28 mouse cellular contexts compared by ENCODE assay signal in the genomic region with DNA sequence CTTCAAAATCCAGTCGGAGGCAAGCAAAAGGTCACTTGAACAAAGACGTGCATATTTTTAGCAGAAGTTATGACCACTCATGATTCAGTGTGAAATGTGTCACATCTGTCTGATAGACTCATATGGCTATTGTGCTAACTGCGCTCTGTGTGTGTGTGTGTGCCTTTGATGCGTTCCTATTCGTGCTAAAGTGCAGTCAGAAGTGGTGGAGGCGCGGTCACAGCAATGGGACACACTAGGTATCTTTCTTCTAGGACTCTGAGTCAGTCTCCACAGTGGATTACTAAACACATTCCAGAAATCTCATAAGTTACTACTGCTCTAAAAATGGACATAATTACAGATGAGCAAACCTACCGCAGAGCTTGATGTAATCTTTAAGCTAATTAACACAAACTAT. TPM values are rescaled to one million over a fixed set of nuclear protein-coding genes. Genes with fewer than 3 reads are reported as not detected.
DNase-seq lines count a peak whose midpoint lies in the region; ATAC-seq and TF ChIP-seq lines count a peak whose summit lies in the region.
"Had no signal": no experiment of that assay in that cellular context is flagged by ENCODE, and none has a peak within 500 bp of the region (broad histone marks: within the 10 kb centered on the region; RNA-seq: fewer than 3 reads in every experiment).

No protein-coding gene starts in this region.

- ATAC-seq in Patski, result peak; percentile 89
- ATAC-seq in forebrain, embryonic 15.5 days (replicated peaks), result no peak
- ATAC-seq in forebrain, embryonic 16.5 days, result no peak
- no peak for ATAC-seq in monocyte, adult 5-6 weeks (replicated peaks; ENCODE audit: insufficient number of reproducible peaks, low FRiP score, low TSS enrichment, poor library complexity, severe bottlenecking)
- no peak for ATAC-seq in intestine, embryonic 15.5 days
- ATAC-seq: activated CD4-positive, CD25-positive, alpha-beta regulatory T cell, adult 4 months; CD4-positive, CD25-positive, alpha-beta regulatory T cell, adult 4 months had no signal

- H3K27me3 ChIP-seq in C2C12 (ENCODE audit: control insufficient read depth, insufficient read depth, insufficient read length), result no peaks in the 10 kb centered on the region
- no peaks in the 10 kb centered on the region for H3K27me3 ChIP-seq in Patski
- no peaks in the 10 kb centered on the region for H3K27me3 ChIP-seq in myocyte (ENCODE audit: control insufficient read depth, insufficient read depth, insufficient read length)
- peaks cover 20% of the 10 kb centered on the region for H3K27me3 ChIP-seq in forebrain, embryonic 15.5 days
- peaks cover 20% of the 10 kb centered on the region for H3K27me3 ChIP-seq in forebrain, embryonic 16.5 days (replicated peaks; ENCODE audit: control insufficient read depth, insufficient read depth, low read length)
- peaks cover 15% of the 10 kb centered on the region for H3K27me3 ChIP-seq in intestine, embryonic 15.5 days (replicated peaks)
- H3K27me3 ChIP-seq: CH12.LX had no signal

- no peak overlapping the region for H3K27ac ChIP-seq in forebrain, embryonic 15.5 days (replicated peaks)
- no peak overlapping the region for H3K27ac ChIP-seq in forebrain, embryonic 16.5 days (ENCODE audit: low read length)
- no peak overlapping the region for H3K27ac ChIP-seq in intestine, embryonic 15.5 days

- in situ Hi-C loops in Patski (cut with MboI; ENCODE audit: low pct_unique_long_range_greater_than_20kb), result no loop called here

- no peak overlapping the region for H3K4me3 ChIP-seq in C2C12 (ENCODE audit: insufficient read depth, poor library complexity, severe bottlenecking)
- H3K4me3 ChIP-seq in myocyte, result no peak overlapping the region
- no peak overlapping the region for H3K4me3 ChIP-seq in forebrain, embryonic 15.5 days
- no peak overlapping the region for H3K4me3 ChIP-seq in forebrain, embryonic 16.5 days (replicated peaks; ENCODE audit: low read length)
- H3K4me3 ChIP-seq in intestine, embryonic 15.5 days (replicated peaks), result no peak overlapping the region

- 83% methylated on average over 8 of the region's 8 CpGs for WGBS in forebrain, embryonic 15.5 days
- 82% methylated on average over 8 of the region's 8 CpGs for WGBS in forebrain, embryonic 16.5 days
- WGBS in intestine, embryonic 15.5 days, result 80% methylated on average over 8 of the region's 8 CpGs

- no peak overlapping the region for H3K9ac ChIP-seq in forebrain, embryonic 15.5 days (replicated peaks)
- no peak overlapping the region for H3K9ac ChIP-seq in forebrain, embryonic 16.5 days (replicated peaks; ENCODE audit: low read depth, low read length)
- H3K9ac ChIP-seq in intestine, embryonic 15.5 days, result no peak overlapping the region

- H3K36me3 ChIP-seq in C2C12 (ENCODE audit: control insufficient read depth, insufficient read depth), result no peaks in the 10 kb centered on the region
- H3K36me3 ChIP-seq in myocyte (ENCODE audit: control insufficient read depth, insufficient read depth), result no peaks in the 10 kb centered on the region
- no peaks in the 10 kb centered on the region for H3K36me3 ChIP-seq in forebrain, embryonic 15.5 days
- no peaks in the 10 kb centered on the region for H3K36me3 ChIP-seq in forebrain, embryonic 16.5 days (ENCODE audit: control insufficient read depth, insufficient read depth)
- no peaks in the 10 kb centered on the region for H3K36me3 ChIP-seq in intestine, embryonic 15.5 days
- H3K36me3 ChIP-seq: G1E had no signal

- POLR2A ChIA-PET in Patski (lab: Charles Lee), result no interaction called here

- H3K4me1 ChIP-seq in forebrain, embryonic 15.5 days, result peaks cover 13% of the 10 kb centered on the region
- H3K4me1 ChIP-seq in forebrain, embryonic 16.5 days (replicated peaks; ENCODE audit: control insufficient read depth, insufficient read depth, low read length), result peaks cover 13% of the 10 kb centered on the region
- H3K4me1 ChIP-seq in intestine, embryonic 15.5 days (replicated peaks), result peaks cover 6% of the 10 kb centered on the region; the same call in 1 of the 2 replicates

- no peaks in the 10 kb centered on the region for H3K9me3 ChIP-seq in forebrain, embryonic 15.5 days
- no peaks in the 10 kb centered on the region for H3K9me3 ChIP-seq in forebrain, embryonic 16.5 days (ENCODE audit: control insufficient read depth, low read length)
- H3K9me3 ChIP-seq in intestine, embryonic 15.5 days, result no peaks in the 10 kb centered on the region

- DNase-seq in Muller cell, postnatal 12 days (ENCODE audit: inconsistent ontology term), result peak; percentile 36
- DNase-seq in Patski (ENCODE audit: low read depth, low spot score), result peak; percentile 43
- DNase-seq: adrenal gland, adult 2 months; adrenal gland, adult 8-10 months; adrenal gland, postnatal 10 days; adrenal gland, postnatal 14 days; adrenal gland, postnatal 25 days; adrenal gland, postnatal 36 days; B cell, adult 2 months; cerebellum, adult 11 months; cerebellum, adult 11-12 months; cerebellum, adult 18-20 months; cerebellum, adult 2 months; cerebellum, adult 8-10 months had no signal

- H3K4me2 ChIP-seq in myocyte (ENCODE audit: low read depth), result peak overlapping the region; percentile 48
- no peak overlapping the region for H3K4me2 ChIP-seq in forebrain, embryonic 15.5 days (replicated peaks)
- H3K4me2 ChIP-seq in forebrain, embryonic 16.5 days (ENCODE audit: low read length), result no peak overlapping the region
- H3K4me2 ChIP-seq in intestine, embryonic 15.5 days (replicated peaks), result no peak overlapping the region

- H3K79me2 ChIP-seq in C2C12 (ENCODE audit: control insufficient read depth, insufficient read depth), result no peaks in the 10 kb centered on the region
- no peaks in the 10 kb centered on the region for H3K79me2 ChIP-seq in myocyte (ENCODE audit: control insufficient read depth, insufficient read depth)

- CTCF ChIA-PET in Patski (lab: Charles Lee), result no interaction called here

- TF ChIP-seq CTCF in C2C12 (IDR thresholded peaks at IDR 0.05; ENCODE audit: control insufficient read depth, insufficient read depth, insufficient read length), result no peak
- no peak for TF ChIP-seq CTCF in Patski (IDR thresholded peaks at IDR 0.05)

- H3ac ChIP-seq in C2C12 (ENCODE audit: control insufficient read depth, insufficient read length, low read depth) (no peak overlapping the region), myocyte (ENCODE audit: control insufficient read depth, insufficient read length) (no peak overlapping the region)

- TF ChIP-seq POLR2A in myocyte (IDR thresholded peaks at IDR 0.05; ENCODE audit: insufficient read length, low read depth), result no peak

- H3K79me3 ChIP-seq in C2C12 (ENCODE audit: low read depth), result no peaks in the 10 kb centered on the region

TF ChIP-seq in C2C12, 6 proteins besides CTCF, POLR2A, EP300 and RAD21:
- TF ChIP-seq MYOG (IDR thresholded peaks at IDR 0.05; ENCODE audit: control insufficient read depth, extremely low read depth, insufficient read length) (no peak), CEBPB (IDR thresholded peaks at IDR 0.05; ENCODE audit: low read depth) (peak; percentile 13), MYOD1 (IDR thresholded peaks at IDR 0.05; ENCODE audit: control insufficient read depth, insufficient read length, low read depth) (peak; percentile 62), FOSL1 (IDR thresholded peaks at IDR 0.05; ENCODE audit: insufficient read depth, low read length, poor library complexity, severe bottlenecking) (peak; percentile 55), USF1 (IDR thresholded peaks at IDR 0.05; ENCODE audit: low read depth) (no peak), MAX (IDR thresholded peaks at IDR 0.05) (no peak)
TF ChIP-seq in C2C12: peak in this region for 3.

TF ChIP-seq in myocyte, 11 proteins besides CTCF, POLR2A, EP300 and RAD21:
- TF ChIP-seq REST (IDR thresholded peaks at IDR 0.05; ENCODE audit: insufficient read depth, insufficient read length) (no peak), SRF (IDR thresholded peaks at IDR 0.05; ENCODE audit: control insufficient read depth, insufficient read length, low read depth) (no peak), USF1 (IDR thresholded peaks at IDR 0.05; ENCODE audit: low read depth) (no peak), MYOG (IDR thresholded peaks at IDR 0.05; ENCODE audit: control insufficient read depth in 1 of 3, insufficient read depth in 1 of 3, insufficient read length in 2 of 3, low read depth in 2 of 3) (no peak), TCF12 (IDR thresholded peaks at IDR 0.05; ENCODE audit: insufficient read depth, poor library complexity, severe bottlenecking) (no peak), TCF3 (IDR thresholded peaks at IDR 0.05; ENCODE audit: insufficient read length, low read depth) (no peak), POLR2AphosphoS2 (IDR thresholded peaks at IDR 0.05; ENCODE audit: insufficient read length, low read depth) (no peak), MAX (IDR thresholded peaks at IDR 0.05; ENCODE audit: low read depth) (no peak), E2F4 (IDR thresholded peaks at IDR 0.05; ENCODE audit: insufficient read depth) (no peak), CEBPB (IDR thresholded peaks at IDR 0.05; ENCODE audit: insufficient read depth, poor library complexity, severe bottlenecking) (no peak), MYOD1 (IDR thresholded peaks at IDR 0.05; ENCODE audit: control insufficient read depth in 1 of 3, insufficient read length in 2 of 3, low read depth in 2 of 3) (no peak)

RNA-seq across cellular contexts. Expression of a gene that starts 36.7 kb away (rescaled TPM):
- 0.63 TPM for polyA plus RNA-seq in C2C12 (2012; fragmentation: generic; extraction: Trizol)
- polyA plus RNA-seq in Patski (2021), result 0.68 TPM
- 0.40 TPM for polyA plus RNA-seq in myocyte (2012; fragmentation: generic; extraction: Trizol)
- 0.59 and 0.79 TPM in 2 replicates for polyA plus RNA-seq in forebrain, embryonic 15.5 days (2015; fragmentation: Nextera tagmentation; extraction: Ambion mirVana)
- polyA plus RNA-seq in forebrain, embryonic 16.5 days (2015; fragmentation: Nextera tagmentation; extraction: Ambion mirVana), result 0.50 and 0.85 TPM in 2 replicates
- not detected in 3 replicates for total RNA-seq in monocyte, adult 5-6 weeks (2017)
- 0.77 and 1.2 TPM in 2 replicates for polyA plus RNA-seq in intestine, embryonic 15.5 days (2015; fragmentation: Nextera tagmentation; extraction: Ambion mirVana)
- total RNA-seq: adrenal gland, adult 18-20 months; adrenal gland, postnatal 10 days; adrenal gland, postnatal 14 days; adrenal gland, postnatal 25 days; adrenal gland, postnatal 36 days; G1E; MEL had no signal
- polyA plus RNA-seq: activated CD4-positive, CD25-positive, alpha-beta regulatory T cell, adult 4 months; adrenal gland, adult 2 months; CD4-positive, CD25-positive, alpha-beta regulatory T cell, adult 4 months; G1E had no signal

RNA-seq across cellular contexts. Expression of a gene that starts 38.5 kb away (rescaled TPM):
- 0.09 TPM for polyA plus RNA-seq in C2C12 (2012; fragmentation: generic; extraction: Trizol)
- 0.23 TPM for polyA plus RNA-seq in Patski (2021)
- not detected for polyA plus RNA-seq in myocyte (2012; fragmentation: generic; extraction: Trizol)
- polyA plus RNA-seq in forebrain, embryonic 15.5 days (2015; fragmentation: Nextera tagmentation; extraction: Ambion mirVana), result 0.66 and 2.0 TPM in 2 replicates
- polyA plus RNA-seq in forebrain, embryonic 16.5 days (2015; fragmentation: Nextera tagmentation; extraction: Ambion mirVana), result 0.83 and 0.92 TPM in 2 replicates
- 1.2 TPM in 1 of 3 replicates, not detected in the others for total RNA-seq in monocyte, adult 5-6 weeks (2017)
- 0.46 and 0.59 TPM in 2 replicates for polyA plus RNA-seq in intestine, embryonic 15.5 days (2015; fragmentation: Nextera tagmentation; extraction: Ambion mirVana)
- total RNA-seq: adrenal gland, adult 18-20 months; adrenal gland, adult 2 months; adrenal gland, adult 8-10 months; adrenal gland, postnatal 10 days; adrenal gland, postnatal 14 days; adrenal gland, postnatal 25 days; adrenal gland, postnatal 36 days; adrenal gland, postnatal 4 days; CH12.LX; ES-E14; G1E; MEL had no signal
- polyA plus RNA-seq: activated CD4-positive, CD25-positive, alpha-beta regulatory T cell, adult 4 months; adrenal gland, adult 2 months; CD4-positive, CD25-positive, alpha-beta regulatory T cell, adult 4 months; G1E had no signal
